Mouse (Mus musculus) midbrain, postnatal 0 days (tissue): Measurements from ENCODE around the gene 1110008P14Rik. TPM values are rescaled to one million over a fixed set of nuclear protein-coding genes. Genes with fewer than 3 reads are reported as not detected.

Source experiments
- ATAC-seq: fragments of 200-750 bp; cut with Nextera tagmentation; 2 replicates; pipeline ENCODE4 v1.8.0; 2017; ENCODE audit warnings: moderate number of reproducible peaks, mild to moderate bottlenecking, moderate TSS enrichment, moderate library complexity; ENCODE audit not compliant: low FRiP score
- DNase-seq: peaks from one replicate; pipeline ENCODE4 v3.0.0-alpha.2; 2015; ENCODE audit warnings: low spot score
- H3K27ac ChIP-seq: fragments of 300-500 bp; sonication (generic); 2 replicates; pipeline ENCODE4 v1.5.1; 2014; ENCODE audit warnings: low read depth, mild to moderate bottlenecking, low read length, mixed read lengths
- H3K27me3 ChIP-seq: fragments of 300-500 bp; sonication (generic); 2 replicates; pipeline ENCODE4 v1.6.1; 2014; ENCODE audit warnings: low read length, control low read depth, mixed read lengths; ENCODE audit not compliant: insufficient read depth
- H3K36me3 ChIP-seq: fragments of 300-500 bp; sonication (generic); 2 replicates; pipeline ENCODE4 v1.6.1; 2014; ENCODE audit warnings: low read length, control low read depth, mixed read lengths; ENCODE audit not compliant: insufficient read depth
- H3K4me1 ChIP-seq: fragments of 300-500 bp; sonication (generic); 2 replicates; pipeline ENCODE4 v1.6.1; 2014; ENCODE audit warnings: mild to moderate bottlenecking, control low read depth, antibody characterized with exemption, low read length, mixed read lengths; ENCODE audit not compliant: insufficient read depth
- H3K4me2 ChIP-seq: fragments of 300-500 bp; sonication (generic); 2 replicates; pipeline ENCODE4 v1.6.1; 2014; ENCODE audit warnings: low read depth, mild to moderate bottlenecking, low read length, mixed read lengths; ENCODE audit not compliant: poor library complexity, severe bottlenecking
- H3K4me3 ChIP-seq: fragments of 300-500 bp; sonication (generic); 2 replicates; pipeline ENCODE4 v1.5.1; 2014; ENCODE audit warnings: low read depth, mild to moderate bottlenecking, low read length, moderate library complexity
- H3K9ac ChIP-seq: fragments of 300-500 bp; sonication (generic); replicated peaks from 2 replicates; pipeline ENCODE4 v1.6.1; 2014; ENCODE audit warnings: mild to moderate bottlenecking, low read length, moderate library complexity, mixed read lengths; ENCODE audit not compliant: poor library complexity, severe bottlenecking
- H3K9me3 ChIP-seq: fragments of 300-500 bp; sonication (generic); 2 replicates; pipeline ENCODE4 v1.6.1; 2016; ENCODE audit warnings: low read length, control low read depth
- CTCF ChIP-seq: IDR thresholded peaks from 2 replicates; pipeline ENCODE4 v1.5.1; 2016; ENCODE audit warnings: antibody characterized with exemption, mild to moderate bottlenecking
- WGBS: fragments of 180-500 bp; shearing (Covaris S2); extraction: QIAGEN DNeasy Blood & Tissue Kit; methylation state at CpG from one replicate; pipeline ENCODE4 v1.1.7; 2014; 5-methylcytosine and 5-hydroxymethylcytosine counted together
- polyA plus RNA-seq: library from polyadenylated mRNA; unstranded; fragments of >200 nt; fragmentation: Nextera tagmentation; extraction: Ambion mirVana; gene quantifications from 2 replicates; pipeline ENCODE4 v1.2.1, GENCODE M21; 2015
- total RNA-seq: library from RNA; depleted of rRNA; stranded (reverse); fragments of >200 nt; gene quantifications from 2 replicates; pipeline ENCODE4 v1.2.3, GENCODE M21; 2014

The 1110008P14Rik gene
- total and polyA plus RNA-seq, 2 experiments from 2014 or later = 198 to 450 TPM

DNA sequence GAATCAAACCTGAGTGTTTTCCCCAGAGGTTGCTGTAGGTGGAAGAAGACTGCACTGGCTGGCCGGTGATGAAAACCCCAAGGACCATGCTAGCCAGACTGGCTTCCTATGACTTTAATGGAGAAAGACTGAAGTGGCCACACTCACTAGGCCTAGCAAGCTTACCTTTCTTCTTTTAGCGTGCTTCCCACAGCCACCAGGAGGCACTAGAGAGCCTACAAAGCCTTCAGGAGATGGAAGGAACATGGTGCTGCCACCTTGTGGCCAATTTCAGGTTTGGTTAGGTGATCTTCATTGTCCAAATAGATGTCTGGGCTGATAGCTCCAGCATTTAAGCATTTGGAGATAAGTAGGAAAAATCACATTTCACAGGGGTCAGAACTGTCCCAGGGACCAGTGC is 22.9 kb upstream of the 1110008P14Rik start:
- no peaks in the 10 kb centered on the region for H3K4me1 ChIP-seq
- H3K27ac ChIP-seq = no peak overlapping the region
- no peak overlapping the region for H3K4me2 ChIP-seq
- H3K27me3 ChIP-seq = no peaks in the 10 kb centered on the region
- 16% methylated on average over 2 of the region's 2 CpGs for WGBS
- ATAC-seq (peak; percentile 41; the same call in 1 of the 2 replicates), DNase-seq (peak; percentile 97)
- H3K36me3 ChIP-seq = peaks cover 37% of the 10 kb centered on the region
- H3K4me3 ChIP-seq = no peak overlapping the region
- peak; percentile 100 for TF ChIP-seq CTCF
- no peaks in the 10 kb centered on the region for H3K9me3 ChIP-seq
- no peak overlapping the region for H3K9ac ChIP-seq

DNA sequence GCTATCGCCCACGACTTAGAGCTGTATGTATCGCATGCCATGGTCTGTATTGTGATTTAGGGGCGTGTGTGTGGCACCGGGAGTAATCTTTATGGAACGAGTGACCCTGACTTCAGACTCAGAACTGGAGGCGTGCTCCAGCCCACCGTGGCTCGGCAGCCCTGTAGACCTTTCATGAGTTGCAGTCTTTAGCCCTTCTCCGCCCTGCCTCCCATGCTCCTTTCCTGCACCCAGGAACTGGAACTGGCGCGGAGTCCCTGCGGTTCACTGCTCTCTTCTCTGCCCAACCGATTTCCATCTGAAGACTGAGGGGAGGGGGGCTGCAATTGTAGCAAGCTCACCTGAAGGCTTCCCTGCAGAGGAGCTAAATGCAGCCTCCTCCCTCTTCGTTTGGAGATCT is 15.0 kb upstream of the 1110008P14Rik start:
- Histone ChIP-seq H3K27me3 (no peaks in the 10 kb centered on the region), H3K9ac (peak overlapping the region; percentile 78), H3K27ac (peak overlapping the region; percentile 77), H3K4me3 (peak overlapping the region; percentile 94), H3K9me3 (no peaks in the 10 kb centered on the region), H3K4me2 (peak overlapping the region; percentile 92), H3K4me1 (peaks cover 10% of the 10 kb centered on the region), H3K36me3 (peaks cover 21% of the 10 kb centered on the region)
- no peak for DNase-seq
- no peak for ATAC-seq
- WGBS = under 1% methylated on average over 15 of the region's 15 CpGs
- no peak for TF ChIP-seq CTCF

DNA sequence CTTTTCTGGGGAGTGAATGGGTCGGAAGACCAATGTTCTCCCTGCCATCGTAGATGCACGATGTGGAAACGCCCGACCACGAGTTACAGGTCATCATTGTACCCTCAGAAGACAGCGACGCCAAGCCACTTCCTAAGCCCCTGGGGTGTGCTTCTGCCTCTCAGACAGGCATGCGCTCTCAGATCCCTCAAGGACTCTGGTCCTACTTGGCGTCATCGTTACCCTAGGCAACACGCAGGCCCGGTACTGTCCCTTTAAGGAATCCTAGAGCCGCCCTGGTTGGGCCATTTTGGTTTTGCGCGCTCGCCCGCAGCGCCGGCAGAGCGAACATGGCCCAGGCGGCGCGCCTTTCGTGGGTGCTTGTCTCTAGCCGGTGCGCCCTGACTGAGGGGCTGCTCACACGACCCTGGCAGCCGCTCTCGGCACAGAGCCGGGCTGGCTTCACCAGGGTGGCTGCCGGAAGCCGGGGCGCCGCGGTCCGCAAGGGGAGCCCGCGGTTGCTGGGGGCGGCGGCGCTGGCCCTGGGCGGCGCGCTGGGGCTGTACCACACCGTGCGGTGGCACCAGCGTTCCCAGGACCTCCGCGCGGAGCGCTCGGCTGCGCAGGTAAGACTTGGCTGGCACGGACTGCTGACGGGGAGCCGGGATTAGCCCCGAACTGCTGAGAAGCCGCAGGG is 14.3 kb upstream of the 1110008P14Rik start:
- peaks cover 15% of the 10 kb centered on the region for H3K36me3 ChIP-seq
- peak overlapping the region; percentile 77 for H3K27ac ChIP-seq
- H3K9ac ChIP-seq = peak overlapping the region; percentile 78
- H3K27me3 ChIP-seq = no peaks in the 10 kb centered on the region
- peak; percentile 93 for ATAC-seq
- peak overlapping the region; percentile 92 for H3K4me2 ChIP-seq
- no peak for TF ChIP-seq CTCF
- H3K4me3 ChIP-seq = peak overlapping the region; percentile 94
- H3K9me3 ChIP-seq = no peaks in the 10 kb centered on the region
- H3K4me1 ChIP-seq = peaks cover 10% of the 10 kb centered on the region
- WGBS = under 1% methylated on average over 59 of the region's 59 CpGs
- DNase-seq = peak; percentile 97

DNA sequence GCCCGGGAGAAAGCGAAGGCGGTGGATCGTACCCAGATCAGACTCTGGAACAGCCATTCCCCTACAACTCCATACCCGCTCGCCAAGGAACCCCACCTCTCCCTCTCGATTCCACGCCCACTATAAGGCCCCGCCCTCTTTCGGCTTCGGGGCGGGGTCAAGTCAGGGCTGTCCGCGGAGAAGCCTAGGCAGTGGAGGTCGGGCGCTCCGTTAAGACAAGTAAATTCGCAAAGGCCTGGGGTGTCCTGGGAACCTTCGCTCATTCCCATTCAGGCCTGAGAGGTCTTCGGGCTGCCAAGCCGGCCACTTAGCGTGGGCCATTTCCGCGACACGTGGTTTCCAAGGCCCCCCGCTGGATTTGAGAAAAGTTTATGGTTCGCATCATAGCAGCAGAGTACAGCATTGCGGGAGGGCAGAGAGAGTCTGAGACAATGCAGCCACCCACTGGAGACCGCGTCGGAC is 13.8 kb upstream of the 1110008P14Rik start, which contains the start of gene Ptges2:
Ptges2 (plus strand) TSS at position 413 of the 462 bp plus-strand sequence.
- H3K9ac ChIP-seq = peak within 1 kb of the TSS; percentile 78
- H3K27ac ChIP-seq = peak within 1 kb of the TSS; percentile 77
- DNase-seq = peak; percentile 96
- no peaks in the 10 kb centered on the region for H3K9me3 ChIP-seq
- TF ChIP-seq CTCF = no peak; the same call in 1 of the 2 replicates
- peaks cover 10% of the 10 kb centered on the region for H3K36me3 ChIP-seq
- WGBS = under 1% methylated on average over 31 of the region's 31 CpGs
- peaks cover 10% of the 10 kb centered on the region for H3K4me1 ChIP-seq
- H3K4me3 ChIP-seq = peak within 1 kb of the TSS; percentile 94
- peak; percentile 91 for ATAC-seq
- H3K4me2 ChIP-seq = peak within 1 kb of the TSS; percentile 92
- no peaks in the 10 kb centered on the region for H3K27me3 ChIP-seq

DNA sequence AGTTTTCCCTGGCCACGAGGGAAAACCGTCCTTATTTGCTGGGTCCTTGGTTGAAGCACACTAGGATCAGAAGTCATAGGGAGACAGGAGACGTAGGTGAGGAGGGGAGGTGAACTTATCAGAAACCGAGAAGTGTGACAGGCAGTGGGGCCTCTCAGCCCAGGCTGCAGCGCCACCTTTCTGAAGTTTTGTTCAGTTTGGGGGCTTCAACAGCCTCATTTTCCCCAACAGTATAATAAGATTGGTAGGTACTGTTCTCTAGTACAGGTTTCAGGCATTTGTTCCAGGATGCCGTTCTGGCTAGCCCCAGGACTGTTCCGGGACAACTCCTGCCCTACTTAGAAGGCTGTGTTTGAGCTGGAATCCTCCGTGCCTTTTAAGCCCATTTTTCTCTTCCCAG is 13.2 kb upstream of the 1110008P14Rik start:
- Histone ChIP-seq H3K4me3 (peak overlapping the region; percentile 94), H3K9ac (peak overlapping the region; percentile 78), H3K4me1 (peaks cover 10% of the 10 kb centered on the region), H3K4me2 (peak overlapping the region; percentile 92), H3K27ac (peak overlapping the region; percentile 77), H3K27me3 (no peaks in the 10 kb centered on the region), H3K9me3 (no peaks in the 10 kb centered on the region), H3K36me3 (peaks cover 4% of the 10 kb centered on the region)
- WGBS = 6% methylated on average over 8 of the region's 8 CpGs
- peak; percentile 69 for TF ChIP-seq CTCF
- DNase-seq (peak; percentile 62), ATAC-seq (no peak)

DNA sequence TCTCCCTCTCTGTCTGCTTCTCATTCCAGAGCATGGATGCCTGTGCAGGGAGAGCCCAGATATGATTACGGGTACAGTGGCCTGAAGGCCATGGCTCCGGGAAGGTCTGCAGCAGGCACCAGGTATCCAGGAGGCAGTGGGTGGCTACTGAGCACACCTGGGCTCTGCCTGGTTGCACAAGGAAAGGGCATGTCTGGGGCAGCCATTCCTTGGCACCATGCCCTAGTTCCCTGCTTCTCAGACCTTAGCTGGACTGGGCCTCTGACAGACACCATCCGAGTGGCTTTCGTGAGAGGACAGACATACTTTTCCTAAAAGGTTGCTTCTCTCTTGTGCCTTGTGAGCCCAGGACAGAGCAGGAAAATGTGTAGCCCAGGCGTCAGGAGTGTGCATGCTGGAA is 10.3 kb upstream of the 1110008P14Rik start:
- Histone ChIP-seq H3K27me3 (no peaks in the 10 kb centered on the region), H3K27ac (no peak overlapping the region), H3K4me1 (peaks cover 3% of the 10 kb centered on the region), H3K9ac (0 out of 2 replicates have a peak overlapping the region, but pooled peaks have one; percentile 13), H3K4me3 (no peak overlapping the region), H3K36me3 (no peaks in the 10 kb centered on the region), H3K4me2 (no peak overlapping the region), H3K9me3 (no peaks in the 10 kb centered on the region)
- ATAC-seq (no peak), DNase-seq (no peak)
- 77% methylated on average over 5 of the region's 5 CpGs for WGBS
- no peak for TF ChIP-seq CTCF
